20 mouse cellular contexts compared by ENCODE assay signal in the genomic region with DNA sequence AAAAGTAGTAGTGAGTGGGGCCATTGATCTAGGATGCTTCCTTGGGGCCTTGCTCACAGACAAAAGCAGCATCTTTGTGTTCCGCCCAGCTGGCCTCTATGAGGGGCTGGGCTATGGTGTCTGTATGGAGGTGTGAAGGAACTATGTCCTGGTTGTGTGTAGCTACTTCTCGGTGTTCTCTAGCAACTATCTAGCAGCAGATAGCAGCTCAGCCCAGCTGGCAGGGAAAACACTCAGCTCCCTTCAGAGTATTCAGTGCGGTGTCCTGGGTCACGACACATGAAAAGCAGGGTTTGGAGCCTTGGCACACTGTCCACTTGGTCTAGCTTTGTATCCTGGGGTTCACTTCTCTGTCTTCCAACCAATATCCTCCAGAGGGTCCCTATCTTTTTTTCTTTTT.
DNase-seq lines count a peak whose midpoint lies in the region; ATAC-seq and TF ChIP-seq lines count a peak whose summit lies in the region.
"Had no signal": no experiment of that assay in that cellular context is flagged by ENCODE, and none has a peak within 500 bp of the region (broad histone marks: within the 10 kb centered on the region; RNA-seq: fewer than 3 reads in every experiment).

No protein-coding gene starts in this region.

- no peaks in the 10 kb centered on the region for H3K9me3 ChIP-seq in neural tube, embryonic 13.5 days
- no peaks in the 10 kb centered on the region for H3K9me3 ChIP-seq in neural tube, embryonic 15.5 days (replicated peaks)
- H3K9me3 ChIP-seq: embryonic facial prominence, embryonic 13.5 days; forebrain, embryonic 13.5 days; hindbrain, embryonic 10.5 days; intestine, embryonic 15.5 days had no signal

- no peak overlapping the region for H3K9ac ChIP-seq in heart, adult 2 months (ENCODE audit: low read depth, low read length)
- H3K9ac ChIP-seq in neural tube, embryonic 13.5 days, result no peak overlapping the region
- H3K9ac ChIP-seq in neural tube, embryonic 15.5 days (replicated peaks), result no peak overlapping the region
- H3K9ac ChIP-seq: embryonic facial prominence, embryonic 13.5 days; forebrain, embryonic 13.5 days; forebrain, postnatal 0 days; hindbrain, embryonic 14.5 days; intestine, embryonic 15.5 days had no signal

- DNase-seq in heart, adult 2 months, result peak in 1 of 2 experiments; percentile 17
- no peak for DNase-seq in heart, postnatal 36 days
- peak; percentile 5 to 7 for DNase-seq in heart, postnatal 14 days
- DNase-seq in retina, embryonic 14.5 days (ENCODE audit: low spot score), result no peak
- DNase-seq: adrenal gland, adult 2 months; adrenal gland, postnatal 25 days; cerebellum, adult 18-20 months; cerebellum, adult 9-11 months; cerebellum, postnatal 36 days; forebrain, postnatal 0 days; gastrocnemius, postnatal 14 days; kidney, adult 18-20 months had no signal

- no peak for TF ChIP-seq POLR2A in heart, adult 2 months (IDR thresholded peaks at IDR 0.05; ENCODE audit: insufficient read depth, low read depth, low read length)

- H3K79me2 ChIP-seq in heart, adult 2 months (replicated peaks; ENCODE audit: control insufficient read depth, insufficient read depth, low read length), result no peaks in the 10 kb centered on the region

- TF ChIP-seq CTCF in heart, adult 2 months (IDR thresholded peaks at IDR 0.05), result no peak

- H3K27ac ChIP-seq in heart, adult 2 months, result no peak overlapping the region
- 0 out of 2 replicates have a peak overlapping the region, but pooled peaks have one; percentile 3 for H3K27ac ChIP-seq in neural tube, embryonic 13.5 days (replicated peaks)
- H3K27ac ChIP-seq in neural tube, embryonic 15.5 days (replicated peaks), result no peak overlapping the region
- H3K27ac ChIP-seq: embryonic facial prominence, embryonic 13.5 days; forebrain, embryonic 13.5 days; hindbrain, embryonic 10.5 days; intestine, embryonic 15.5 days had no signal

- WGBS in heart, adult 2 months, result 54% methylated on average over 4 of the region's 4 CpGs
- 90% methylated on average over 4 of the region's 4 CpGs for WGBS in neural tube, embryonic 13.5 days
- WGBS in neural tube, embryonic 15.5 days, result 92% methylated on average over 4 of the region's 4 CpGs

- ATAC-seq in neural tube, embryonic 13.5 days (ENCODE audit: low read depth), result no peak
- no peak for ATAC-seq in neural tube, embryonic 15.5 days (ENCODE audit: low FRiP score)
- ATAC-seq: forebrain, embryonic 13.5 days; forebrain, postnatal 0 days; intestine, embryonic 15.5 days had no signal

- TF ChIP-seq EP300 in heart, adult 2 months (IDR thresholded peaks at IDR 0.05; ENCODE audit: insufficient read depth, low read depth, low read length), result 0 out of 2 replicates have a peak, but pooled peaks have one; percentile 16

- H3K36me3 ChIP-seq in heart, adult 2 months (ENCODE audit: control insufficient read depth, insufficient read depth, low read length), result no peaks in the 10 kb centered on the region
- no peaks in the 10 kb centered on the region for H3K36me3 ChIP-seq in neural tube, embryonic 13.5 days
- H3K36me3 ChIP-seq in neural tube, embryonic 15.5 days, result no peaks in the 10 kb centered on the region
- H3K36me3 ChIP-seq: embryonic facial prominence, embryonic 13.5 days; hindbrain, embryonic 10.5 days; intestine, embryonic 15.5 days had no signal

- no peak overlapping the region for H3K4me3 ChIP-seq in heart, adult 2 months
- no peak overlapping the region for H3K4me3 ChIP-seq in neural tube, embryonic 13.5 days
- no peak overlapping the region for H3K4me3 ChIP-seq in neural tube, embryonic 15.5 days (replicated peaks)
- H3K4me3 ChIP-seq: embryonic facial prominence, embryonic 13.5 days; forebrain, embryonic 13.5 days; hindbrain, embryonic 10.5 days; intestine, embryonic 15.5 days had no signal

- H3K4me1 ChIP-seq in heart, adult 2 months (ENCODE audit: control insufficient read depth, insufficient read depth, low read length), result no peaks in the 10 kb centered on the region
- H3K4me1 ChIP-seq in neural tube, embryonic 13.5 days (replicated peaks), result peaks cover 9% of the 10 kb centered on the region; the same call in 1 of the 2 replicates
- peaks cover 3% of the 10 kb centered on the region; the same call in 1 of the 2 replicates for H3K4me1 ChIP-seq in neural tube, embryonic 15.5 days
- H3K4me1 ChIP-seq: embryonic facial prominence, embryonic 13.5 days; forebrain, embryonic 13.5 days; intestine, embryonic 15.5 days had no signal

- intact Hi-C loops in heart, adult 2 months (cut with DNase I), result no loop called here
- intact Hi-C loops in heart, postnatal 36 days (cut with DNase I), result no loop called here
- intact Hi-C loops in heart, postnatal 14 days (cut with DNase I), result no loop called here

- H3K4me2 ChIP-seq in neural tube, embryonic 13.5 days, result no peak overlapping the region
- no peak overlapping the region for H3K4me2 ChIP-seq in neural tube, embryonic 15.5 days
- H3K4me2 ChIP-seq: embryonic facial prominence, embryonic 13.5 days; forebrain, embryonic 13.5 days; hindbrain, embryonic 14.5 days; intestine, embryonic 15.5 days had no signal

- H3K27me3 ChIP-seq in heart, adult 2 months (ENCODE audit: control insufficient read depth, insufficient read depth, low read length), result 0 out of 2 replicates have a peak, but pooled peaks cover 2% of the 10 kb centered on the region
- no peaks in the 10 kb centered on the region for H3K27me3 ChIP-seq in neural tube, embryonic 13.5 days
- H3K27me3 ChIP-seq in neural tube, embryonic 15.5 days (replicated peaks), result no peaks in the 10 kb centered on the region
- H3K27me3 ChIP-seq: CH12.LX; embryonic facial prominence, embryonic 13.5 days; forebrain, embryonic 13.5 days; intestine, embryonic 15.5 days had no signal

Comparison
In these comparisons a context has a peak if more than half of its experiments do, and no peak if none do; other contexts are left out.
1. DNase-seq: peak in heart, postnatal 14 days (2 of 2); none in heart, postnatal 36 days (0 of 2) and retina, embryonic 14.5 days (single experiment).